Mouse (Mus musculus): ENCODE measurements around the gene Slc27a1. TPM values are rescaled to one million over a fixed set of nuclear protein-coding genes. Genes with fewer than 3 reads are reported as not detected.

Slc27a1 gene
- polyA plus RNA-seq, 1 experiment from 2014 or later: 35.2 TPM

DNA sequence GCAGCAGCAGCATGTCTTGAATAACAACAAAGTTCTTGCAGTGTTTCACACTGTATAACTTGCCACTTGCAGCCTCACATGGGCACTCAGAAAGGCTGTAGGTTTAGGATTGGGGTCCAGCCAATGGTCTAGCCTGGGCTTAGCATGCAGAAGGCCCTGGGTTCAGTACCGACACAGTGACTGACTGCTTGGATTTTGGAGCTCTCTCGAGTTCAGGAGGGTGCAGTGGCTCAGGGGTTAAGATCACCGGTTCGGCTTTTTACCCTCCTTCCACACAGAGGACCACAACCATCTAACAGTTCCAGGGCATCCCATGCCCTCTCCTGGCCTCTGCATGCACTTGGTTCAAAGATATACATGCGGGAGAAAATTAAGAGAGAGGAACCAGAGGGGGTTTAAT lies 22.3 kb downstream of the Slc27a1 start:
- H3K36me3 ChIP-seq (ENCODE audit: control insufficient read depth, insufficient read depth, low read length): no peaks in the 10 kb centered on the region; the same call in 1 of the 2 replicates
- H3K4me1 ChIP-seq (ENCODE audit: control insufficient read depth, insufficient read depth, low read length): peaks cover 24% of the 10 kb centered on the region
- peak overlapping the region; percentile 98 for H3K9ac ChIP-seq (ENCODE audit: low read length)
- H3K27me3 ChIP-seq (ENCODE audit: control insufficient read depth, insufficient read depth, low read length): no peaks in the 10 kb centered on the region
- H3K4me3 ChIP-seq (replicated peaks; ENCODE audit: low read length): peak overlapping the region; percentile 94
- WGBS: 17% methylated on average over 5 of the region's 5 CpGs
- H3K4me2 ChIP-seq (ENCODE audit: low read depth, low read length): peak overlapping the region; percentile 68
- peak overlapping the region; percentile 99 for H3K27ac ChIP-seq (ENCODE audit: low read length)
- no peaks in the 10 kb centered on the region for H3K9me3 ChIP-seq (replicated peaks; ENCODE audit: control insufficient read depth, low read length)
- no peak for ATAC-seq (ENCODE audit: insufficient read depth, low FRiP score)

GRCm38 (mm10) chr8:71591471-71592373 lies 23.0 kb downstream of the Slc27a1 start, which contains the start of gene Pgls:
Gene Pgls (plus strand): TSS chr8:71592176.
- peak; percentile 88 for ATAC-seq (ENCODE audit: insufficient read depth, low FRiP score)
- Histone ChIP-seq H3K9me3 (replicated peaks; ENCODE audit: control insufficient read depth, low read length) (no peaks in the 10 kb centered on the region), H3K27me3 (ENCODE audit: control insufficient read depth, insufficient read depth, low read length) (no peaks in the 10 kb centered on the region), H3K27ac (ENCODE audit: low read length) (peak within 1 kb of the TSS; percentile 99), H3K9ac (ENCODE audit: low read length) (peak within 1 kb of the TSS; percentile 98), H3K36me3 (ENCODE audit: control insufficient read depth, insufficient read depth, low read length) (no peaks in the 10 kb centered on the region; the same call in 1 of the 2 replicates), H3K4me2 (ENCODE audit: low read depth, low read length) (peak within 1 kb of the TSS; percentile 68), H3K4me3 (replicated peaks; ENCODE audit: low read length) (peak within 1 kb of the TSS; percentile 94), H3K4me1 (ENCODE audit: control insufficient read depth, insufficient read depth, low read length) (peaks cover 24% of the 10 kb centered on the region)
- under 1% methylated on average over 70 of the region's 71 CpGs for WGBS

DNA sequence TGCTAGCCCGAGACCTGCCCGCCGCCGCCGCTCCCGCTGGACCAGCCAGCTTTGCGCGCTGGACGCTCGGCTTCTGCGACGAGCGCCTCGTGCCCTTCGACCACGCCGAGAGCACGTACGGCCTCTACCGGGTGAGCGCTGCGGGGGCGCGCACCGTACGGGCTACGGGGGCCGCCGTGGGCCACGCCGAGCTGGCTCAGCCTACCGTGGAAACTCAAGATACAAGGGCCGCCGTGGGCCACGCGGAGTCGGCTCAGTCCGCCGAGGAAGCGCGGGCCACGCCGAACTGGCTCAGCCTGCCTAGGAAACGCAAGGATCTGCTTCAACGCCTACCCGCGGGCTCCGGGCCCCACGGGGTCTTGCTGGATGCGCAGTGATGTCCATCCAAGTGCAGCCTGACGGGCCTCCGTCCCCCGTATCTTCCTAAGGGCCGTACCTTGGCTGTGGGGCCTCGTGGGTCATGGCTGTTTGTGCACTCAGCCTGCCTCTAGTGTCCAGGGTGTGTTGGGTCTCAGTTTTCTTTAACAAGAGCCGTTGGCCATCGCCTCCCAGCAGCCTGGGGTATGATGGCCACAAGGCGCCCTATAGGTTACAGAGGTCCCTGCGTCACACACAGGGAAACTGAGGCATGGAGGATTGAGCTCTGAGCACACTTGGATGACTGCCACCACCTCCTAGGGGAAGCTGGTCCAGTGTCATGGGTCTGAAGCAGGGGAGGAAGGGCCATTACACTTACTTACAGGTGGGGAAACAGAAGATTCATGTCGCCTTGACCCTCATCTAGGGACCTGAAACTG lies 23.9 kb downstream of the Slc27a1 start:
- no peaks in the 10 kb centered on the region for H3K27me3 ChIP-seq (ENCODE audit: control insufficient read depth, insufficient read depth, low read length)
- H3K4me3 ChIP-seq (replicated peaks; ENCODE audit: low read length): peak overlapping the region; percentile 94
- H3K4me2 ChIP-seq (ENCODE audit: low read depth, low read length): peak overlapping the region; percentile 68
- ATAC-seq (ENCODE audit: insufficient read depth, low FRiP score): peak; percentile 71
- peak overlapping the region; percentile 99 for H3K27ac ChIP-seq (ENCODE audit: low read length)
- H3K4me1 ChIP-seq (ENCODE audit: control insufficient read depth, insufficient read depth, low read length): peaks cover 24% of the 10 kb centered on the region
- H3K9me3 ChIP-seq (replicated peaks; ENCODE audit: control insufficient read depth, low read length): no peaks in the 10 kb centered on the region
- H3K9ac ChIP-seq (ENCODE audit: low read length): peak overlapping the region; percentile 98
- H3K36me3 ChIP-seq (ENCODE audit: control insufficient read depth, insufficient read depth, low read length): no peaks in the 10 kb centered on the region; the same call in 1 of the 2 replicates
- 4% methylated on average over 60 of the region's 60 CpGs for WGBS

- Histone ChIP-seq H3K4me3 (replicated peaks; ENCODE audit: low read length) (no peak overlapping the region), H3K4me2 (ENCODE audit: low read depth, low read length) (no peak overlapping the region)
- 92% methylated on average over 8 of the region's 8 CpGs for WGBS
Measured at GRCm38 (mm10) chr8:71593556-71594323, 25.1 kb downstream of the Slc27a1 start.

DNA sequence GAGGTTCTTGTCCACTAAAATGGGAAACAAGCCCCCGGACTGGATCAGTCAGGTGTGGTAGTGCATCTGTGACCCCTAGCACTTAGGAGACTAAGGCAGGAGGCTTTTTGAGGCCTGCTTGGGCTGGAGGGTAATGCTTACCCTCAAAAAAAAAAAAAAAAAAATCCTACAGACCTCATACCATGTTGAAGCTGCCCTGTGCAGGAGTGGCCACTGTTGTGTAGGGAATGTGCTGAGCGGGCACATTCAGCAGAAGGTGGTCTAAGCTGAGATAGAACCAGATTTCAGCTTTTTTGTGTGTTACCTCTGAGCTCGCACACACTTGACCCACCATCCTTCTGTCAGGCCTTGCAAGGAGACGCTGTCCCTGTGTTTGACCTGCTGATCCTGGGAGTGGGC lies 25.6 kb downstream of the Slc27a1 start:
- Histone ChIP-seq H3K4me2 (ENCODE audit: low read depth, low read length) (no peak overlapping the region), H3K4me3 (replicated peaks; ENCODE audit: low read length) (no peak overlapping the region), H3K4me1 (ENCODE audit: control insufficient read depth, insufficient read depth, low read length) (peaks cover 24% of the 10 kb centered on the region), H3K27me3 (ENCODE audit: control insufficient read depth, insufficient read depth, low read length) (no peaks in the 10 kb centered on the region), H3K9ac (ENCODE audit: low read length) (no peak overlapping the region), H3K9me3 (replicated peaks; ENCODE audit: control insufficient read depth, low read length) (no peaks in the 10 kb centered on the region), H3K27ac (ENCODE audit: low read length) (no peak overlapping the region), H3K36me3 (ENCODE audit: control insufficient read depth, insufficient read depth, low read length) (no peaks in the 10 kb centered on the region; the same call in 1 of the 2 replicates)
- 91% methylated on average over 4 of the region's 4 CpGs for whole genome bisulfite sequencing
- no peak for ATAC-seq (ENCODE audit: insufficient read depth, low FRiP score)

More at GRCm38 (mm10) chr8:71593556-71594323, 25.1 kb downstream of the Slc27a1 start:
- H3K9me3 ChIP-seq (replicated peaks; ENCODE audit: control insufficient read depth, low read length): no peaks in the 10 kb centered on the region
- no peak overlapping the region for H3K27ac ChIP-seq (ENCODE audit: low read length)
- no peaks in the 10 kb centered on the region; the same call in 1 of the 2 replicates for H3K36me3 ChIP-seq (ENCODE audit: control insufficient read depth, insufficient read depth, low read length)
- H3K4me1 ChIP-seq (ENCODE audit: control insufficient read depth, insufficient read depth, low read length): peaks cover 24% of the 10 kb centered on the region
- H3K9ac ChIP-seq (ENCODE audit: low read length): no peak overlapping the region
- H3K27me3 ChIP-seq (ENCODE audit: control insufficient read depth, insufficient read depth, low read length): no peaks in the 10 kb centered on the region
- ATAC-seq (ENCODE audit: insufficient read depth, low FRiP score): no peak

DNA sequence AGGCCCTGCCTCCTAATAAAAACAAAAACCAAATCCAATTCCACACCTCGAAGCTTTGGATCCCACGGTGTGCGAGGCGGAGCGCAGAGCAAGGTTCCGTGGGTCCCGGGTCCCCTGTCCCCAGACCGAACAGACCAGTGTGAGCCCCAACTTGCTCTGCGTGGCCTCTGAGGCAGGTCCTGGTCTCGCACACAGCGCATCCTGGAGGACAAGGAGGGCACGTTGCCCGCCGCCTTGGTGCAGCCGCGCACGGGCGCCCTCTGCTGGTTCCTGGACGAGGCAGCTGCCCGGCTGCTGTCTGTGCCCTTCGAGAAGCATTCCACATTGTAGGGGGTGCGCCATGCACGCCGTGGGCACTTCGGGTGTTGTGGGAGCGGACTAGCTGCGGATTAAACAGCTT lies 27.2 kb downstream of the Slc27a1 start:
- H3K27me3 ChIP-seq (ENCODE audit: control insufficient read depth, insufficient read depth, low read length): peaks cover 5% of the 10 kb centered on the region; the same call in 1 of the 2 replicates
- 5% methylated on average over 27 of the region's 27 CpGs for WGBS
- no peak overlapping the region for H3K27ac ChIP-seq (ENCODE audit: low read length)
- peak overlapping the region; percentile 46 for H3K9ac ChIP-seq (ENCODE audit: low read length)
- H3K4me1 ChIP-seq (ENCODE audit: control insufficient read depth, insufficient read depth, low read length): peaks cover 21% of the 10 kb centered on the region
- no peaks in the 10 kb centered on the region for H3K9me3 ChIP-seq (replicated peaks; ENCODE audit: control insufficient read depth, low read length)
- ATAC-seq (ENCODE audit: insufficient read depth, low FRiP score): peak; percentile 17; the same call in 1 of the 2 replicates
- no peaks in the 10 kb centered on the region; the same call in 1 of the 2 replicates for H3K36me3 ChIP-seq (ENCODE audit: control insufficient read depth, insufficient read depth, low read length)
- peak overlapping the region; percentile 19; the same call in 1 of the 2 replicates for H3K4me2 ChIP-seq (ENCODE audit: low read depth, low read length)
- H3K4me3 ChIP-seq (replicated peaks; ENCODE audit: low read length): no peak overlapping the region

DNA sequence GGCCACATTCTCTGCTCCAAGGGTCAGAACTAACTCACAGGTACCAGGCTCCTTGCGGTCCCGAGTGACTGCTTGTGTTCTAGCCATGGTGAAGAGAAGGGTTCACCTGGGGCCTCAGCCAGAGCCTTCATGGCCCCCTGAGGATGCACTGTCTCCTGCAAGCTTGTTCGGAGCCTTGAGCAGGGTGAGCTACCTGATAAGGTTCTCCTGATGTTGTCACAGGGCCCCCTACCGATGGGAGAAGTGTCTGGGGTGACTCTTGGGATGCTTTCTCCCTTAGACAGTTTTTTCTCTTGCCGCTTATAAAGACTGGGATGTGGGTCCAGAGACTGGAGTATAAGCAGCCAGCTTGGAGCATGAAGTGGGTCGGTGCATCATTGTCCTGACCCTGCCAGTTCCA lies 27.7 kb downstream of the Slc27a1 start:
- H3K9me3 ChIP-seq (replicated peaks; ENCODE audit: control insufficient read depth, low read length): no peaks in the 10 kb centered on the region
- peaks cover 16% of the 10 kb centered on the region for H3K4me1 ChIP-seq (ENCODE audit: control insufficient read depth, insufficient read depth, low read length)
- H3K9ac ChIP-seq (ENCODE audit: low read length): peak overlapping the region; percentile 46; the same call in 1 of the 2 replicates
- WGBS: 58% methylated on average over 6 of the region's 6 CpGs
- peaks cover 6% of the 10 kb centered on the region; the same call in 1 of the 2 replicates for H3K27me3 ChIP-seq (ENCODE audit: control insufficient read depth, insufficient read depth, low read length)
- no peak for ATAC-seq (ENCODE audit: insufficient read depth, low FRiP score)
- H3K4me2 ChIP-seq (ENCODE audit: low read depth, low read length): no peak overlapping the region
- no peaks in the 10 kb centered on the region; the same call in 1 of the 2 replicates for H3K36me3 ChIP-seq (ENCODE audit: control insufficient read depth, insufficient read depth, low read length)
- H3K27ac ChIP-seq (ENCODE audit: low read length): no peak overlapping the region
- H3K4me3 ChIP-seq (replicated peaks; ENCODE audit: low read length): no peak overlapping the region

DNA sequence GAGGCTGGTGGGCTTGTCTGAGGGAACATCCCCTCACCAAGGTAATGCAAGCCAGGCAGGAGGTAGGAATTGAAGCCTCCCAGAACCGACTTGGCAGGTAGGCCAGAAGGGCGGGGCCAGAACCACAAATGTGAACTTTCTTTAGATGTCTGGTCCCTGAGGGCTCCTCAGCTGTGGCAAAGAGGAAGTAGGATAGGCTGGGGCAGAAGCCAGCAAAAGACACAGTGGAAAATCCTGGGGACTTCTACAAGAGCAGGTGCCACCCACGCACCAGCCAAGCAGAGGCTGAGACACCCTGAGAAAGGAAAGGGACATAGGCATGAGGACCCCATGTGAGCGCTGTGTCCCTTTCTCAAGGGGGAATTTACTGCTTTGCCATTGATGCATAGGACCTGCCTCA lies 28.1 kb downstream of the Slc27a1 start:
- Histone ChIP-seq H3K36me3 (ENCODE audit: control insufficient read depth, insufficient read depth, low read length) (no peaks in the 10 kb centered on the region; the same call in 1 of the 2 replicates), H3K9me3 (replicated peaks; ENCODE audit: control insufficient read depth, low read length) (no peaks in the 10 kb centered on the region), H3K4me3 (replicated peaks; ENCODE audit: low read length) (no peak overlapping the region), H3K4me2 (ENCODE audit: low read depth, low read length) (no peak overlapping the region), H3K9ac (ENCODE audit: low read length) (no peak overlapping the region), H3K27me3 (ENCODE audit: control insufficient read depth, insufficient read depth, low read length) (peaks cover 6% of the 10 kb centered on the region; the same call in 1 of the 2 replicates), H3K27ac (ENCODE audit: low read length) (no peak overlapping the region), H3K4me1 (ENCODE audit: control insufficient read depth, insufficient read depth, low read length) (peaks cover 15% of the 10 kb centered on the region)
- ATAC-seq (ENCODE audit: insufficient read depth, low FRiP score): no peak
- WGBS: 75% methylated on average over 4 of the region's 4 CpGs

All from stomach, embryonic 16.5 days (tissue).